Mouse (Mus musculus): Measurements from ENCODE around the gene Mex3a. TPM values are rescaled to one million over a fixed set of nuclear protein-coding genes. Genes with fewer than 3 reads are reported as not detected.
A peak's percentile ranks its signal among the peaks of the same experiment; 100 is the strongest.
"Not testable (repeated sequence)": the region's sequence is repeated elsewhere in the genome, so short reads cannot be mapped to it uniquely, and the experiment has no call there.

Gene Mex3a
- total RNA-seq, 2 experiments from 2014 or later: 2.7 to 3.1 TPM

DNA sequence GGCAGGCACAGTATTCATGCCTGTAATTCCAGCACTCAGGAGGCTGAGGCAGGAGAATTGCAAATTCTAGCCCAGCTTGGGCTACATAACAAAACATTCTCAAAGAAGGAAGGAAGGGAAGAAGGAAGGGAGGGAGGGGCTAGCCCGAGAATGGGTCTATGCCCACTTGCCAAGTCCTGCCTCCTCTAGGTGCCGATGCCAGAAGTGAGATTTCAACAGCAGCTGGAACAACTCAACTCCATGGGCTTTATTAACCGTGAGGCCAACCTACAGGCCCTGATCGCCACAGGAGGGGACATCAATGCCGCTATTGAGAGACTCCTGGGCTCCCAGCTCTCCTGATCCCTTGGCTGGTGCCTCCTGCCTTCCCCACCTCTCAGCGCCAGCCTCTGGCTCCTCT, 35.7 kb downstream of the Mex3a start:
- DNase-seq (ENCODE audit: low spot score in 2 of 2): no peak

DNA sequence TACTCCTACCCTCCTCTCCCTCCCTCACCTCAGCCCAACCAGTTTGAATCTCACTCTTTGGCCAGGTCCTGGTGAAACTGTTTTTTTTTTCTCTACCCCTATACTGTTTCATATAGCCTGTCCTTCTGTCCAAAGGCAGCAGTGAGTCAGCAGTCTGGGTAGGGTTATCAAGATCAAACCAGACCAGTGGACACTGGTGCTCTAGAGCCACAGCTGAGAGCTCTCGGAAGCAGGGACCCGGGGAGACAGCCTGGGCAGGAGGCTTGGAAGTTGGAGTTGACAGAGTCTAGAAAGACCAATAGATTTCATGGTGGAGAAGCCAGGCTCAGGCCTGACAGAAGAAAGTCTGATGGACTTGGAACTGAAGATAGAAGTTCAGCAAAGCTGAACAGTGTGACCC, 36.4 kb downstream of the Mex3a start:
- no peak for DNase-seq (ENCODE audit: low spot score in 2 of 2)

DNA sequence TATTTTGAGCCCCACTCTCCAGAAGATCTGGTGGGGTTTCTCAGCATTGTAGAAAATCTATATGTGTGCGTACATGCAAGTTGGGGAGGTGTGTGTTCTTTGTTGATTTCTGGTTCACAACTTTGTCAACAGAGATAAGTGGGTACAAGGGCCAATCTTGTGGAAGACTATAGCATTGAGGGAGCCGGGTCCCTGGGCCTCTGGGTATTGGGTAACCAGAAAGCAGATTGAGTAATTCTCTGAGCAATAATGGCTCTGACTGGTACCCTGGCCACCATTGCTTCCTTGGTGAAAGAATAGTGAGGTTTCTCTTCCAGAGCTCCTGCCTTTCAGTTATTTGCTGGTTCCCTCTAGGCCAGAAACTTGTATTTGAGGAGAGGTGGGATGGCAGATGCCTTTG, 36.9 kb downstream of the Mex3a start:
- DNase-seq (ENCODE audit: low spot score in 2 of 2): no peak

DNA sequence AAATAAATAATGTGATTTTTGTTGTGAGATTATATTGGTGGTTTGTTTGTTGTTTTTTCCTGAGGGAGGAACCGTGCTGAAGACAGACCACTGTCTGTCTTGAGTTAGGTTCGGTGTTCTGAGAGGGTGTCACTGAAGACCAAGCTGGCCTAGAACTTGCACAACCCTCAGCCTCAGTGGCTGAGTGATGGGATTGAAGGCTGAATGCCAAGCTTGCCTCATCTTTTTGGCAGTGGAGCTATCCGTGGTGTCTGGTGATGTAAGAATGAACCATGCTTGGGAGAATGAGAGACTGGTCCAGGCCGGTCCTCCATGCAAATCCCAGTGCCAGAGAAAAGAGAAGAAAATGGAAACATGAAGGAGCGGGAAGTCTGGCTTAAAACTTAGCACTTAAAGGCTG, 37.5 kb downstream of the Mex3a start:
- DNase-seq (ENCODE audit: low spot score in 2 of 2): no peak

DNA sequence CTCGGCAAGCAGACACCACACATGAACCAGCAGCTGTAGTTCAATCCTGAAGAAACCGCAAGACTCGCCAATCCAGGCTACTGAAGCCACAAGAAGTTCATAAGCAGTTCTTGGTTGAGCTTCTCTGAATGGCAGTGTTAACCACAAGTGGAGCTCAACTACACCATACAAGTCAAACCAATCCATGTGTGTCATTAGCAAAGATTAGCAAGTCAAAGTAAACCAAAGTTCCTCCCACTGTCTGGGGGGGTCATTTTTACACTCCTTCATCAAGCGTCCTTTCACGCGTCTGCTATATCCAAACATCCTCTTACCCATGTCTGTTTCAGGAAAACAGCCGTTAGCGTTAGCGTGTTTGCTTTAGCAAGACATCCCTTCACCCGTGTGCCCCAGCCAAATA, 38.1 kb downstream of the Mex3a start:
- DNase-seq (ENCODE audit: low spot score in 2 of 2): no peak

DNA sequence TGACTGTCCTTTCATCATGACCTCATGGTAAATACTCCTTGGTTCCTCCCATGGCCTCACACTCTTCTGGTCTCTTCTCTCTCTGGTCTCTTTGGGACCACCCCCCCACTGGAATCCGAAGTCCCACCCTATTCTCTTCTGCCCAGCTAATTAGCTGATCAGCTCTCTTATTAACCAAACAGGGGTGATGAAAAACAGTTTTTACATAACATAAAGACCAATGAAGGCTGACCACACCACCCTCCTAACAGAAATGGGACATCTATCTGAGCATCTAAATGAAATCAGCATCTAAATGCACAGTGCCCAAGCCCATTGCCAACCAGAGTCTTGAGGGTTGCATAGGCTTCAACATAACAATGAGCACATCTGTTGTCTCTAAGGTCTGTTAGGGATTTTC, 39.7 kb downstream of the Mex3a start:
- no peak for DNase-seq (ENCODE audit: low spot score in 2 of 2)

DNA sequence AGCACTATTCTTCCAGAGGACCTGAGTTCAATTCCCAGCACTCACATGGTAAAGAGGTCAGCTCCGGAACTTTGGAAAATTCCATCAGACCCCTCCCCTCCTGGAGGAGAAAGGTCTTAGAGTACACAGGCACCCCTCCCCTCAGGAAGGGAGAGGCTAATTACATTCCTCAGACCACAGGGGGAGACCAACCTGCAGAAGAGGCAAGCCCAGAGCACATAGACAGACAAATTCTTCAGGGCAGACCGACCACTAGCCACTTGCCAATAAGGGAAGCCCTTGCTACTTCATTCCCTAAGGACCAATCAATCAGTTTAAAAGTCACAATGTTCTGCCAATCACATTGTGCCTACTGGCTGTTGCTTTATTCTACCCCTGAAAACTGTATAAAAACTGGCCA, 40.6 kb downstream of the Mex3a start:
- DNase-seq (ENCODE audit: low spot score in 2 of 2): no peak

DNA sequence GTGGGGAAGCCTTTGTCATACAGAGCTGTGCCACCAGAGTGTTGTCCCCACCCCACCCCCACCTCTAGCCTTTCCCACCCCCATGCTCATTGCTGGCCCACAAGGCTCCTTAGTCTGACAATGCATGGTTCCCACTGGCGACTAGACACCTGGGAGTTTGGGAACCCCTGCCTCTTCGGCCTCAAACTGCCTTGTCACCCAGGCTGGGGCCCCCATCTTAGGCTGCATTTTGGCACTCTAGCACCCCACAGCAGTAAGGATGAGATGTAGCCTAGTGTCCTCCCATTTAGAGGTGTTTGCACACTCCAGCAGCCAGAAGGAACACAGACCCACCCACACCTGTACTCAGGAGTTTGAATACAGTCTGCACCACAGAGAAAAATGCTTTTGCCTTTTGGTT, 41.6 kb downstream of the Mex3a start:
- no peak for DNase-seq (ENCODE audit: low spot score in 2 of 2)

DNA sequence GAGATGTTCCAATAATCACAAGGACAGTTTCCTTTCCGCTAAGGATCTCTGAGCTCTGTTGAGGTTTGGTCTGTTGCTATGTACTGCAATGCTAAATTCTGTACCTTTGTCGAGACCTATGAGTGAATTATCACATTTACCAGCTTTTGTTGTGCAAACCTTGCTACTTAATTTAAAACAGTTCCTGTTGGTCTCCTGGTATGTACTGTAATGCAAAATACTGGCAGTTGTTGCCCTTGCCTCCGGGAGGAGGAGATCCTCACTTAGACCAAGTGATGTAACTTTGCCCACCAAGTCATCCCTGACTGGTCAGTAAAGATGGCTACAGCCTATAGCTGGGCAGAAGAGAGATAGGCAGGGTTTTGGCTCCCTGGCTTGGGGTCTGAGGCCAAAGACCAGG, 43.3 kb downstream of the Mex3a start, which contains the start of gene Ssr2:
Gene Ssr2, plus strand, starts transcription at position 337 of the 400 bp plus-strand sequence.
- DNase-seq (ENCODE audit: low spot score in 2 of 2): no peak

DNA sequence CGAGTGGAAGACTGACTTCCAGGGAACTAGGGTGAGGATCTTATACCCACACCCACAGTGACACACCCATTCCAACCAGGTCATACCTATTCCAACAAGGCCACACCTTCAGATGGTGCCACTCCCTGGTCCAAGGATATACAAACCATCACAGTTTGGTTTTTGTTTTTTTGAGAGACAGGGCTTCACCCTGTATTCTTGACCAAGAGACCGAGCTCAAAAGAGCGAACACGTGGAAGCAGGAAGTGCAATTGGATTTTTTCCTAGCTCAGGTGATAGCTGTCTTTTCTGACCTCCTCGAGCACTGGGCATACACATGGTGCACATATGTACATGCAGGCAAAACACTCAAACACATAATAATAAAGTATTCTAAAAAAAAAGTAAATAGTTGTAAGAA, 45.7 kb downstream of the Mex3a start:
- DNase-seq (ENCODE audit: low spot score in 2 of 2): not testable (repeated sequence)

DNA sequence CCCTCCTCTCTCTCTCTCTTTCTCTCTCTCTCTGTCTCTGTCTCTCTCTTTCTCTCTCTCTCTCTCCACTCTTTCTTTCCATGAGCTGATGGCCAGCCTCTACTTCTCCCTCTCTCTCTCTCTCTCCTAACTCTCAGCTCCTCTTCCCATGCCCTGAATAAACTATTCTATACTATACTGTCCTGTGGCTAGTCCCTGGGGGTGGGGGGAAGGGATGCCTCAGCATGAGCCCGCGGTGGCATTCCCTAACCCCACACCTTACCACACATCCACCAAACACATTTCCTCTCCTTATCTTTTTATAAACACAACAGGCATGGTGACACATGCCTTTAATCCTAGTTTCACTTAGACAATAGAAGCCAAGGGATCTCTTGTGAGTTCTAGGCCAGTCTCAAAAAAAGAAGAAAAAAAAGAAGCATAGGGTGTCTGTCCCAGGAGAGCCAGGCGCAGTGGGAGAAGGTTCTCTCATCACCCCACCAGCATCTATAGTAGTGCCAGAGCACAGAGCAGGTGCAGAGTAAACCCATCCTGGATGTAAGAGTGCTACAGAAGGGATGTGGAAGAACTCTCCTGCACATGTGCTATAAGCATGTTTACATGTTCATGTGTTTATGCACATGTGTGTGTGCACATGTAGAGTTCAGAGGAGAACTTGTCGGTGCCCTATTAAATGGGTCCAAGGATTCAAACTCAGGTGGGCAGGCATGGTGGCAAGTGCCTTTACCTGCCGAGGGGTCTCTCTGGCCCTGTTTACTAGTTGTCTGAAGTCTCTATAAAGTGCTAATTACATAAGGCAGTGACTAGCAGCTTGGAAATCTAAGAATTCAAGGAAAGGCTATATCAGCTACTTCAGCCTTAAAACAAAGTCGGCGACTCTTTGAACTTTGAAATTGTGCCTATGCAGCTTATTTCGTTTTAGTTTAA, 46.6 kb downstream of the Mex3a start:
- DNase-seq (ENCODE audit: low spot score in 2 of 2): no peak

DNA sequence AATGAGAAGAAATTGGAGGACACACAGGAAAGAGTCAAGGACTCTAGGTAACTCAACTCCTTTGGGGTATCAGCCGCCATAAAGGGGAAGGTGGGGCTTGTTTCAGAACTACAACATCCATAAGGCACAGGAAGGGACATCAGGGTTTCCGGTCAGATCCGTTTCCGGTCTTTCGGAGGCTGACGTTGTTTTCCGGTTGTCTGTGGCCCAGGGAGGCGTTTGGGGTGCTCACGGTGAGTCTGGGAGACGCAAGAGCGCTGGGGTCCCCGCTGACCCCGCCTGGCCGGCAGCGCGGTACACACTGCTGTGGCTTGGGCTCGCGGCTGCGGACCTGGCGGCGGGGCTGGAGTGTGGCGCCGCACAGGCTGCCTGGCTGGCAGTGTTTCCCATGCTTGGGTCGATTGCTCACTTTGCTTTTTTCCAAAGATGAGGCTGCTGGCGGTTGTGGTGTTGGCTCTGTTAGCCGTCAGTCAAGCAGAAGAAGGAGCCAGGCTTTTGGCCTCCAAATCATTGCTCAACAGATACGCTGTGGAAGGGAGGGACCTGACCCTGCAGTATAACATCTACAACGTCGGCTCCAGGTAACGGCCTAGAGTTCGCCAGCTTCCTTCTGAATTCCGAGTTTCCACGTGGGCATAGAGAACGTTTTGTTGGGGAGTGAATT, 47.4 kb downstream of the Mex3a start:
- peak; percentile 72 to 82 for DNase-seq (ENCODE audit: low spot score in 2 of 2)

DNA sequence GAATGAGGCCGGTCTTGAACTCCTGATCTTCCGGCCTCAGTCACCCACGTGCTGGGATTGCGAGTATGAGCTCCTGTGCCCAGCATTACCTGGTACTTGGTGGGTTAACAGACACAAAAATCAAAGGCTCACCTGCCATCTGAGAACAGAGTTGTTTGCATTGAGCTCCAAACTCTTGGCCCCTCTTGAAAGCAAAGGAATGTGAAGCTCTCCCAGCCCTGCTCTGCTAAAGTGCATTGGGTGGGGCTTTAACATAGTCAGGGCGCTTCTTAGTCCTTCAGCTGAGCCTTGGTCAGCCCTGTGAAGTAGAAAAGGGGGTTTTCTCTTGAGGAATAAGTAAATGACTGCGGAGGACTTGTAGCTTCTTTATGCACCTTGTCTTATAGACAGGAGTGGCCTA, 53.6 kb downstream of the Mex3a start:
- no peak for DNase-seq (ENCODE audit: low spot score in 2 of 2)

DNA sequence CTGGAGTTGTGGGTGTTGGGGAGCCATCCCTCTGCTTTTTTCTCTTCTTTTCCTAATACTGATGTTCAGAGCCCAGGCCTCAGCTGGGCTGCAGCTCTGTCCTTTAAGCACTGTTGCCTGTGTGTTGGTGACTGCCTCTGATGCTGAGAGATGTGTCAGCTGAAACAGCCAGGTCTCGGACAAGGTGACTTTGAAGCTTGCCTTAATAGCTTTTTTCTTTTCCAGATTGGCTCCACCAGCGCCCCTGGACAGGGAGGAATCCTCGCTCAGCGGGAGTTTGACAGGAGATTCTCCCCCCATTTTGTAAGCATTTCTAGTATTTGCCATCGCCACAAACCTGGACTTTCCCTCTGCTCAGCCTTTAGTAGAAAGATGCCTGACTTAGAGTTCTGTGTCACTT, 54.4 kb downstream of the Mex3a start:
- no peak for DNase-seq (ENCODE audit: low spot score in 2 of 2)

DNA sequence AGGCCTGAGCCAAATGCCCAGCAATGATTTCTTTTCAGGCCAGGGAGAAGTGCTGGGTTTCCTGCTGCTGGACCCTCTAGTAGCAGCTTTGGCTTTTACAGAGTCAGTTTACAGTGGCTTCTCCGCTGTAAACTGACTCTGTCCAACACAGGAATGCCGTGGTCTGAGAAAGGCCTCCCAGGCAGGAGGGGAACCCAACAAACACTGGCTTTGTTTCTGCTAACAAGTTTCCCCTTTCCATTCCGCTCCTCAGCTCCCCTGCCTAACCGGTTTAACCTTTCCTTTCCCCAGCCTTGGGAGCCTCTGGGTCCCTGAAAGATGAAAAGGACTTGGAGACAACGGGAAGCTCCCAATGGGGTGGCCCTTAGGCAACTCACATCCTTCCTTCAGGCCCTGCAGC, 58.1 kb downstream of the Mex3a start:
- DNase-seq (ENCODE audit: low spot score in 2 of 2): no peak

Small RNA genes within 50 kb of the gene (microRNA-seq; reads per million reads assigned to microRNA genes)
- 0 reads per million in 2 experiments for gene Mir1905

Other genes starting within 250 kb of the Mex3a start
- under 1 TPM; 0.37 to 0.42 TPM for gene Gm38392, start 245.2 kb upstream of the Mex3a start, total RNA-seq (2021)
- 1 to 10 TPM; 2.9 to 4.6 TPM for gene Tsacc, start 235.4 kb upstream of the Mex3a start, total RNA-seq (2021)
- gene Cct3, start 235.3 kb upstream of the Mex3a start, total RNA-seq (2021): 100 to 1,000 TPM; 188 to 189 TPM
- 10 to 100 TPM; 85.6 to 87.3 TPM for gene Glmp, start 207.4 kb upstream of the Mex3a start, total RNA-seq (2021)
- 1 to 10 TPM in 1 of 2 experiments, under 1 TPM in 1; 0.96 to 2.4 TPM for gene Tmem79, start 196.2 kb upstream of the Mex3a start, total RNA-seq (2021)
- 10 to 100 TPM; 80.1 to 81.7 TPM for gene Smg5, start 196.1 kb upstream of the Mex3a start, total RNA-seq (2021)
- gene Paqr6, start 167.8 kb upstream of the Mex3a start, total RNA-seq (2021): 10 to 100 TPM in 1 of 2 experiments, 1 to 10 TPM in 1; 8.6 to 11.0 TPM
- 1 to 10 TPM; 1.7 to 1.9 TPM for gene Bglap3, start 159.7 kb upstream of the Mex3a start, total RNA-seq (2021)
- gene Bglap2, start 153.7 kb upstream of the Mex3a start, total RNA-seq (2021): 1 to 10 TPM in 1 of 2 experiments, not detected in 1; 2.0 TPM
- gene Bglap, start 147.9 kb upstream of the Mex3a start, total RNA-seq (2021): not detected
- 1 to 10 TPM; 5.2 to 6.2 TPM for gene Pmf1, start 122.1 kb upstream of the Mex3a start, total RNA-seq (2021)
- 10 to 100 TPM; 77.0 to 78.9 TPM for gene Slc25a44, start 107.3 kb upstream of the Mex3a start, total RNA-seq (2021)
- 10 to 100 TPM; 70.4 to 76.5 TPM for gene Sema4a, start 71.2 kb upstream of the Mex3a start, total RNA-seq (2021)
- gene Lmna, start 22.4 kb upstream of the Mex3a start, total RNA-seq (2021): 10 to 100 TPM; 61.3 to 67.9 TPM
- not detected for gene Rab25, start 15.9 kb downstream of the Mex3a start, total RNA-seq (2021)
- gene Lamtor2, start 20.7 kb downstream of the Mex3a start, total RNA-seq (2021): 100 to 1,000 TPM; 104 to 115 TPM
- gene Ubqln4, start 21.4 kb downstream of the Mex3a start, total RNA-seq (2021): 100 to 1,000 TPM; 143 to 147 TPM
- 10 to 100 TPM; 87.6 to 89.5 TPM for gene Ssr2, start 43.5 kb downstream of the Mex3a start, total RNA-seq (2021)
- 100 to 1,000 TPM; 219 to 239 TPM for gene Arhgef2, start 73.6 kb downstream of the Mex3a start, total RNA-seq (2021)
- gene Rxfp4, start 120.7 kb downstream of the Mex3a start, total RNA-seq (2021): not detected
- 10 to 100 TPM; 56.8 to 57.8 TPM for gene Khdc4, start 153.4 kb downstream of the Mex3a start, total RNA-seq (2021)
- 10 to 100 TPM; 41.4 to 42.9 TPM for gene Rit1, start 184.4 kb downstream of the Mex3a start, total RNA-seq (2021)
- gene Syt11, start 242.8 kb downstream of the Mex3a start, total RNA-seq (2021): 100 to 1,000 TPM; 511 to 528 TPM